Mouse (Mus musculus): ENCODE measurements around the gene Specc1l. TPM values are rescaled to one million over a fixed set of nuclear protein-coding genes. Genes with fewer than 3 reads are reported as not detected.

The Specc1l gene
- polyA plus RNA-seq, 1 experiment = 15.6 TPM

DNA sequence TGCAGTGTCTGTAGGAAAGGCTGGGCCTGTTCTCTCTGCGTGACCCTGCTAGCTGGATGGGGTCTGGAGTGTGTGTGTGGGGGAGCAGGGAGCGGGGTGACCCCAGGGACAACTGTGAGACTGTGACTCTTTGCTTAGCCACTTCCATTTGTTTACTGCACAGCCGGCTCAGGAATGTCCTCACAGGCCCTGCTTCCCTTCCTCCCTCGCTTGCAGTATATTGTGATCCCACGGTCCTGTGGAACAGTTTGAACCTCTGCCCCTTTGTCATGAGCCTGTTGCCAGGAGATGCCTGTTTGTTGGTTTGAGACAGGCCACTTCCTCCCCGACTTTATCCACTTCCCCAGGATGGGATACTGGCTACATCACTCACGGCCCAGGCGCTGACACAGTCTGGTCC lies 35.4 kb upstream of the Specc1l start:
- 0 out of 2 replicates have a peak, but pooled peaks cover 5% of the 10 kb centered on the region for H3K4me1 ChIP-seq (ENCODE audit: control insufficient read depth, insufficient read depth, low read length)
- no peak for TF ChIP-seq CTCF (conservative IDR thresholded peaks at IDR 0.05; ENCODE audit: insufficient read depth, insufficient read length, low read depth, low read length)
- no peak for TF ChIP-seq POLR2A (IDR thresholded peaks at IDR 0.05; ENCODE audit: low read depth, low read length)
- no peaks in the 10 kb centered on the region; the same call in 1 of the 2 replicates for H3K36me3 ChIP-seq (ENCODE audit: control insufficient read depth, insufficient read depth, low read length)
- H3K27ac ChIP-seq (ENCODE audit: insufficient read depth, low read depth, low read length) = no peak overlapping the region; the same call in 1 of the 2 replicates
- 63% methylated on average over 8 of the region's 8 CpGs for WGBS
- H3K27me3 ChIP-seq (replicated peaks; ENCODE audit: control insufficient read depth, insufficient read depth, low read length) = no peaks in the 10 kb centered on the region
- peak; percentile 53 for DNase-seq
- no peak overlapping the region for H3K4me3 ChIP-seq (ENCODE audit: insufficient read depth, low read depth, low read length)

- H3K27me3 ChIP-seq (replicated peaks; ENCODE audit: control insufficient read depth, insufficient read depth, low read length) = no peaks in the 10 kb centered on the region
- 90% methylated on average over 5 of the region's 5 CpGs for WGBS
- H3K4me1 ChIP-seq (ENCODE audit: control insufficient read depth, insufficient read depth, low read length) = no peaks in the 10 kb centered on the region
- no peak for DNase-seq
- no peak overlapping the region for H3K27ac ChIP-seq (ENCODE audit: insufficient read depth, low read depth, low read length)
- no peaks in the 10 kb centered on the region; the same call in 1 of the 2 replicates for H3K36me3 ChIP-seq (ENCODE audit: control insufficient read depth, insufficient read depth, low read length)
- no peak overlapping the region for H3K4me3 ChIP-seq (ENCODE audit: insufficient read depth, low read depth, low read length)
- no peak for TF ChIP-seq POLR2A (IDR thresholded peaks at IDR 0.05; ENCODE audit: low read depth, low read length)
- TF ChIP-seq CTCF (conservative IDR thresholded peaks at IDR 0.05; ENCODE audit: insufficient read depth, insufficient read length, low read depth, low read length) = no peak
Observed at GRCm38 (mm10) chr10:75178911-75179310, 33.0 kb upstream of the Specc1l start.

DNA sequence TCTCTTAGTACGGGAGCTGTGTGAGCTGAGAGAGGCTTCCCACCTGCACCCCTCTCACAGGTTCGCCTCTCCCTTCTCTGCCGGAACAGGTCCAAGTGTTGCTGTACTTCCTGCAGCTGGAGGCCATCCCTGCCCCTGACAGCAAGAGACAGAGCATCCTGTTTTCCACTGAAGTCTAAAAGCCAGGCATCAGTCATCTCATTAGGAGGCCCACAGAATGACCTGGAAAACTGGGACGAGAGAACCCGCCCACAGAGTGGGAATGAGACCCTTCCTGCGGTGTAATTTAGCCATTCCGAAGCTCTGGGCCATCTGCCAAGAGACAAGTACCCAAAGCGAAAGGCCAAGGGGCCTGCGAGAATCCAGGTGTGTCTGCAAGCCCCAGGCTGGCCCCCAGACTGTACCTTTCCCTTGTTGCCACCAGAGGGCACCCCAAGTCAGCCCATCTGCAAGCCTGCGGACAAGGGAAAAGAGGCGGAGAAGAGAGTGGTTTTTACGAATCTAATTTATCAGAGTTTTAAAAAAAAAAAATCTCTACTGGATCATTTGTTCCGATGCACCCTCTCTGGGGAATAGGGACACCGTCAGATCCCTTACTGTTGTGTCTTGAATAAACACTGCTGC lies 29.6 kb upstream of the Specc1l start:
- TF ChIP-seq POLR2A (IDR thresholded peaks at IDR 0.05; ENCODE audit: low read depth, low read length) (no peak), CTCF (conservative IDR thresholded peaks at IDR 0.05; ENCODE audit: insufficient read depth, insufficient read length, low read depth, low read length) (peak; percentile 81)
- Histone ChIP-seq H3K36me3 (ENCODE audit: control insufficient read depth, insufficient read depth, low read length) (no peaks in the 10 kb centered on the region; the same call in 1 of the 2 replicates), H3K4me1 (ENCODE audit: control insufficient read depth, insufficient read depth, low read length) (no peaks in the 10 kb centered on the region), H3K4me3 (ENCODE audit: insufficient read depth, low read depth, low read length) (no peak overlapping the region), H3K27me3 (replicated peaks; ENCODE audit: control insufficient read depth, insufficient read depth, low read length) (no peaks in the 10 kb centered on the region), H3K27ac (ENCODE audit: insufficient read depth, low read depth, low read length) (no peak overlapping the region)
- peak; percentile 75 for DNase-seq
- WGBS = 22% methylated on average over 14 of the region's 14 CpGs

- Histone ChIP-seq H3K4me1 (ENCODE audit: control insufficient read depth, insufficient read depth, low read length) (no peaks in the 10 kb centered on the region), H3K36me3 (ENCODE audit: control insufficient read depth, insufficient read depth, low read length) (no peaks in the 10 kb centered on the region), H3K27me3 (replicated peaks; ENCODE audit: control insufficient read depth, insufficient read depth, low read length) (no peaks in the 10 kb centered on the region), H3K27ac (ENCODE audit: insufficient read depth, low read depth, low read length) (no peak overlapping the region), H3K4me3 (ENCODE audit: insufficient read depth, low read depth, low read length) (no peak overlapping the region)
- no peak for TF ChIP-seq CTCF (conservative IDR thresholded peaks at IDR 0.05; ENCODE audit: insufficient read depth, insufficient read length, low read depth, low read length)
- no peak for TF ChIP-seq POLR2A (IDR thresholded peaks at IDR 0.05; ENCODE audit: low read depth, low read length)
- 88% methylated on average over 9 of the region's 9 CpGs for WGBS
- DNase-seq = no peak
Observed at GRCm38 (mm10) chr10:75184826-75185225, 27.0 kb upstream of the Specc1l start.

GRCm38 (mm10) chr10:75186551-75186950 lies 25.3 kb upstream of the Specc1l start:
- 36% methylated on average over 6 of the region's 6 CpGs for WGBS
- TF ChIP-seq CTCF (conservative IDR thresholded peaks at IDR 0.05; ENCODE audit: insufficient read depth, insufficient read length, low read depth, low read length) (no peak), POLR2A (IDR thresholded peaks at IDR 0.05; ENCODE audit: low read depth, low read length) (no peak)
- Histone ChIP-seq H3K4me3 (ENCODE audit: insufficient read depth, low read depth, low read length) (no peak overlapping the region), H3K27ac (ENCODE audit: insufficient read depth, low read depth, low read length) (no peak overlapping the region), H3K36me3 (ENCODE audit: control insufficient read depth, insufficient read depth, low read length) (no peaks in the 10 kb centered on the region), H3K4me1 (ENCODE audit: control insufficient read depth, insufficient read depth, low read length) (no peaks in the 10 kb centered on the region), H3K27me3 (replicated peaks; ENCODE audit: control insufficient read depth, insufficient read depth, low read length) (no peaks in the 10 kb centered on the region)
- DNase-seq = no peak

- H3K36me3 ChIP-seq (ENCODE audit: control insufficient read depth, insufficient read depth, low read length) = no peaks in the 10 kb centered on the region
- DNase-seq = no peak
- no peak overlapping the region for H3K4me3 ChIP-seq (ENCODE audit: insufficient read depth, low read depth, low read length)
- H3K4me1 ChIP-seq (ENCODE audit: control insufficient read depth, insufficient read depth, low read length) = no peaks in the 10 kb centered on the region
- WGBS = 57% methylated on average over 8 of the region's 8 CpGs
- H3K27ac ChIP-seq (ENCODE audit: insufficient read depth, low read depth, low read length) = no peak overlapping the region
- TF ChIP-seq POLR2A (IDR thresholded peaks at IDR 0.05; ENCODE audit: low read depth, low read length) = no peak
- TF ChIP-seq CTCF (conservative IDR thresholded peaks at IDR 0.05; ENCODE audit: insufficient read depth, insufficient read length, low read depth, low read length) = no peak
- no peaks in the 10 kb centered on the region for H3K27me3 ChIP-seq (replicated peaks; ENCODE audit: control insufficient read depth, insufficient read depth, low read length)
Observed at GRCm38 (mm10) chr10:75187366-75188056, 24.4 kb upstream of the Specc1l start.

DNA sequence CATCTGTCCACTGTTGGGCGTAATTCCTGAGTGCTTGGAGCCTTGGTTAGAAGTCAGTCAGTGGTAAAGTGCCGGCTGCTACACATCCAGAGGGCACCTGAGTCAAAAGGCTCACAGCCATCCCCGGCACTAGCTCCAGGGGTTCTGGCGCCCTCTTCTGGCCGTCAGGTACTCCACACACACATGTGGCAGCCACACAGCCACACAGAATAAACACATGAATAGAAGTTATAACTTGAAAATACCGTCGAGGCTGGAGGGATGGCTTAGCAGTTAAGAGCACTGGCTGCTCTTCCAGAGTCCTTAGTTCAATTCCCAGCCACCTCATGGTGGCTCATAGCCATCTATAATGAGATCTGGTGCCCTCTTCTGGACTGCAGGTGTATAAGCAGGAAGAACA lies 20.2 kb upstream of the Specc1l start:
- no peak for DNase-seq
- H3K36me3 ChIP-seq (ENCODE audit: control insufficient read depth, insufficient read depth, low read length) = no peaks in the 10 kb centered on the region
- H3K4me3 ChIP-seq (ENCODE audit: insufficient read depth, low read depth, low read length) = no peak overlapping the region
- 54% methylated on average over 7 of the region's 7 CpGs for WGBS
- H3K27ac ChIP-seq (ENCODE audit: insufficient read depth, low read depth, low read length) = no peak overlapping the region
- H3K4me1 ChIP-seq (ENCODE audit: control insufficient read depth, insufficient read depth, low read length) = no peaks in the 10 kb centered on the region
- no peaks in the 10 kb centered on the region for H3K27me3 ChIP-seq (replicated peaks; ENCODE audit: control insufficient read depth, insufficient read depth, low read length)
- peak; percentile 18; the same call in 1 of the 2 replicates for TF ChIP-seq CTCF (conservative IDR thresholded peaks at IDR 0.05; ENCODE audit: insufficient read depth, insufficient read length, low read depth, low read length)
- no peak for TF ChIP-seq POLR2A (IDR thresholded peaks at IDR 0.05; ENCODE audit: low read depth, low read length)
